Mouse (Mus musculus): Measurements from ENCODE around the gene Celf2. TPM values are rescaled to one million over a fixed set of nuclear protein-coding genes. Genes with fewer than 3 reads are reported as not detected.
A peak's percentile ranks its signal among the peaks of the same experiment; 100 is the strongest.

Celf2 gene
- polyA plus RNA-seq, 1 experiment = 68.7 TPM

GRCm38 (mm10) chr2:6830021-6830420, 679.3 kb downstream of the Celf2 start:
- Histone ChIP-seq H3K4me3 (replicated peaks; ENCODE audit: insufficient read depth, low read depth, low read length) (no peak overlapping the region), H3K4me1 (ENCODE audit: control insufficient read depth, insufficient read depth, low read length) (peaks cover 7% of the 10 kb centered on the region; the same call in 1 of the 2 replicates), H3K27me3 (ENCODE audit: control insufficient read depth, insufficient read depth, low read length) (no peaks in the 10 kb centered on the region), H3K27ac (ENCODE audit: insufficient read depth, low read length) (no peak overlapping the region)
- 69% methylated on average over 6 of the region's 6 CpGs for WGBS
- DNase-seq = no peak
- TF ChIP-seq CTCF (IDR thresholded peaks at IDR 0.05; ENCODE audit: borderline replicate concordance, insufficient read depth, low read depth, low read length) (no peak), POLR2A (IDR thresholded peaks at IDR 0.05; ENCODE audit: borderline replicate concordance, insufficient read depth, low read length) (no peak)

GRCm38 (mm10) chr2:6827583-6827982, 681.8 kb downstream of the Celf2 start:
- WGBS = 53% methylated on average over 2 of the region's 2 CpGs
- Histone ChIP-seq H3K27me3 (ENCODE audit: control insufficient read depth, insufficient read depth, low read length) (no peaks in the 10 kb centered on the region), H3K27ac (ENCODE audit: insufficient read depth, low read length) (no peak overlapping the region), H3K4me3 (replicated peaks; ENCODE audit: insufficient read depth, low read depth, low read length) (no peak overlapping the region), H3K4me1 (ENCODE audit: control insufficient read depth, insufficient read depth, low read length) (peaks cover 4% of the 10 kb centered on the region; the same call in 1 of the 2 replicates)
- no peak for DNase-seq
- TF ChIP-seq POLR2A (IDR thresholded peaks at IDR 0.05; ENCODE audit: borderline replicate concordance, insufficient read depth, low read length) (no peak), CTCF (IDR thresholded peaks at IDR 0.05; ENCODE audit: borderline replicate concordance, insufficient read depth, low read depth, low read length) (no peak)

GRCm38 (mm10) chr2:6823021-6823420, 686.3 kb downstream of the Celf2 start:
- TF ChIP-seq POLR2A (IDR thresholded peaks at IDR 0.05; ENCODE audit: borderline replicate concordance, insufficient read depth, low read length) (no peak), CTCF (IDR thresholded peaks at IDR 0.05; ENCODE audit: borderline replicate concordance, insufficient read depth, low read depth, low read length) (no peak)
- peaks cover 3% of the 10 kb centered on the region; the same call in 1 of the 2 replicates for H3K4me1 ChIP-seq (ENCODE audit: control insufficient read depth, insufficient read depth, low read length)
- H3K27ac ChIP-seq (ENCODE audit: insufficient read depth, low read length) = no peak overlapping the region
- no peak overlapping the region for H3K4me3 ChIP-seq (replicated peaks; ENCODE audit: insufficient read depth, low read depth, low read length)
- DNase-seq = no peak
- WGBS = 71% methylated on average over 1 of the region's 1 CpGs
- H3K27me3 ChIP-seq (ENCODE audit: control insufficient read depth, insufficient read depth, low read length) = no peaks in the 10 kb centered on the region

GRCm38 (mm10) chr2:6821593-6821992, 687.8 kb downstream of the Celf2 start:
- Histone ChIP-seq H3K4me3 (replicated peaks; ENCODE audit: insufficient read depth, low read depth, low read length) (no peak overlapping the region), H3K27ac (ENCODE audit: insufficient read depth, low read length) (no peak overlapping the region), H3K4me1 (ENCODE audit: control insufficient read depth, insufficient read depth, low read length) (peaks cover 3% of the 10 kb centered on the region; the same call in 1 of the 2 replicates), H3K27me3 (ENCODE audit: control insufficient read depth, insufficient read depth, low read length) (no peaks in the 10 kb centered on the region)
- WGBS = 50% methylated on average over 2 of the region's 2 CpGs
- no peak for DNase-seq
- no peak for TF ChIP-seq CTCF (IDR thresholded peaks at IDR 0.05; ENCODE audit: borderline replicate concordance, insufficient read depth, low read depth, low read length)
- TF ChIP-seq POLR2A (IDR thresholded peaks at IDR 0.05; ENCODE audit: borderline replicate concordance, insufficient read depth, low read length) = no peak

GRCm38 (mm10) chr2:6815281-6815680, 694.1 kb downstream of the Celf2 start:
- WGBS = 25% methylated on average over 2 of the region's 2 CpGs
- TF ChIP-seq CTCF (IDR thresholded peaks at IDR 0.05; ENCODE audit: borderline replicate concordance, insufficient read depth, low read depth, low read length) (no peak), POLR2A (IDR thresholded peaks at IDR 0.05; ENCODE audit: borderline replicate concordance, insufficient read depth, low read length) (no peak)
- no peak overlapping the region for H3K27ac ChIP-seq (ENCODE audit: insufficient read depth, low read length)

GRCm38 (mm10) chr2:6808736-6809135, 700.6 kb downstream of the Celf2 start:
- no peak overlapping the region for H3K27ac ChIP-seq (ENCODE audit: insufficient read depth, low read length)
- H3K27me3 ChIP-seq (ENCODE audit: control insufficient read depth, insufficient read depth, low read length) = no peaks in the 10 kb centered on the region
- WGBS = 27% methylated on average over 1 of the region's 1 CpGs
- no peak for DNase-seq
- TF ChIP-seq POLR2A (IDR thresholded peaks at IDR 0.05; ENCODE audit: borderline replicate concordance, insufficient read depth, low read length) (no peak), CTCF (IDR thresholded peaks at IDR 0.05; ENCODE audit: borderline replicate concordance, insufficient read depth, low read depth, low read length) (no peak)
- peaks cover 3% of the 10 kb centered on the region; the same call in 1 of the 2 replicates for H3K4me1 ChIP-seq (ENCODE audit: control insufficient read depth, insufficient read depth, low read length)
- no peak overlapping the region for H3K4me3 ChIP-seq (replicated peaks; ENCODE audit: insufficient read depth, low read depth, low read length)

More at GRCm38 (mm10) chr2:6815281-6815680, 694.1 kb downstream of the Celf2 start:
- peak in 1 of 2 experiments; percentile 80 for DNase-seq
- H3K27me3 ChIP-seq (ENCODE audit: control insufficient read depth, insufficient read depth, low read length) = no peaks in the 10 kb centered on the region
- peaks cover 12% of the 10 kb centered on the region; the same call in 1 of the 2 replicates for H3K4me1 ChIP-seq (ENCODE audit: control insufficient read depth, insufficient read depth, low read length)
- H3K4me3 ChIP-seq (replicated peaks; ENCODE audit: insufficient read depth, low read depth, low read length) = no peak overlapping the region

GRCm38 (mm10) chr2:6796754-6797153, 712.6 kb downstream of the Celf2 start:
- TF ChIP-seq POLR2A (IDR thresholded peaks at IDR 0.05; ENCODE audit: borderline replicate concordance, insufficient read depth, low read length) (no peak), CTCF (IDR thresholded peaks at IDR 0.05; ENCODE audit: borderline replicate concordance, insufficient read depth, low read depth, low read length) (no peak)
- H3K4me1 ChIP-seq (ENCODE audit: control insufficient read depth, insufficient read depth, low read length) = 0 out of 2 replicates have a peak, but pooled peaks cover 3% of the 10 kb centered on the region
- WGBS = 92% methylated on average over 5 of the region's 5 CpGs
- no peak overlapping the region for H3K4me3 ChIP-seq (replicated peaks; ENCODE audit: insufficient read depth, low read depth, low read length)
- H3K27me3 ChIP-seq (ENCODE audit: control insufficient read depth, insufficient read depth, low read length) = no peaks in the 10 kb centered on the region
- no peak for DNase-seq
- no peak overlapping the region for H3K27ac ChIP-seq (ENCODE audit: insufficient read depth, low read length)

- Histone ChIP-seq H3K27me3 (ENCODE audit: control insufficient read depth, insufficient read depth, low read length) (no peaks in the 10 kb centered on the region), H3K27ac (ENCODE audit: insufficient read depth, low read length) (no peak overlapping the region), H3K4me1 (ENCODE audit: control insufficient read depth, insufficient read depth, low read length) (peaks cover 3% of the 10 kb centered on the region; the same call in 1 of the 2 replicates), H3K4me3 (replicated peaks; ENCODE audit: insufficient read depth, low read depth, low read length) (no peak overlapping the region)
- no peak for TF ChIP-seq POLR2A (IDR thresholded peaks at IDR 0.05; ENCODE audit: borderline replicate concordance, insufficient read depth, low read length)
- no peak for TF ChIP-seq CTCF (IDR thresholded peaks at IDR 0.05; ENCODE audit: borderline replicate concordance, insufficient read depth, low read depth, low read length)
- no peak for DNase-seq
- WGBS = 56% methylated on average over 5 of the region's 5 CpGs
These were observed 713.3 kb downstream of the Celf2 start for GRCm38 (mm10) chr2:6795995-6796588.

Measured in cerebellum, adult 2 months (tissue).